Mouse (Mus musculus): Measurements from ENCODE around the gene Nfatc2. TPM values are rescaled to one million over a fixed set of nuclear protein-coding genes. Genes with fewer than 3 reads are reported as not detected.
A peak's percentile ranks its signal among the peaks of the same experiment; 100 is the strongest.

The Nfatc2 gene
- polyA plus RNA-seq, 1 experiment from 2014 or later: 9.9 TPM

GRCm38 (mm10) chr2:168609653-168610248 lies 8.3 kb upstream of the Nfatc2 start:
- Histone ChIP-seq H3K27me3 (replicated peaks) (no peaks in the 10 kb centered on the region), H3K36me3 (no peaks in the 10 kb centered on the region), H3K4me1 (replicated peaks) (peaks cover 85% of the 10 kb centered on the region), H3K27ac (ENCODE audit: poor library complexity, severe bottlenecking) (no peak overlapping the region), H3K9me3 (replicated peaks) (no peaks in the 10 kb centered on the region), H3K4me2 (no peak overlapping the region), H3K4me3 (no peak overlapping the region), H3K9ac (no peak overlapping the region)
- no peak for ATAC-seq (ENCODE audit: insufficient number of reproducible peaks, low FRiP score)
- WGBS: 78% methylated on average over 6 of the region's 6 CpGs

GRCm38 (mm10) chr2:168608125-168608564 lies 6.7 kb upstream of the Nfatc2 start:
- H3K27me3 ChIP-seq (replicated peaks): 0 out of 2 replicates have a peak, but pooled peaks cover under 1% of the 10 kb centered on the region
- 27% methylated on average over 9 of the region's 9 CpGs for WGBS
- no peaks in the 10 kb centered on the region for H3K36me3 ChIP-seq
- H3K4me3 ChIP-seq: no peak overlapping the region
- H3K4me2 ChIP-seq: 0 out of 2 replicates have a peak overlapping the region, but pooled peaks have one; percentile 6
- 0 out of 2 replicates have a peak overlapping the region, but pooled peaks have one; percentile 21 for H3K9ac ChIP-seq
- H3K27ac ChIP-seq (ENCODE audit: poor library complexity, severe bottlenecking): peak overlapping the region; percentile 86
- no peaks in the 10 kb centered on the region for H3K9me3 ChIP-seq (replicated peaks)
- H3K4me1 ChIP-seq (replicated peaks): peaks cover 80% of the 10 kb centered on the region
- no peak for ATAC-seq (ENCODE audit: insufficient number of reproducible peaks, low FRiP score)

DNA sequence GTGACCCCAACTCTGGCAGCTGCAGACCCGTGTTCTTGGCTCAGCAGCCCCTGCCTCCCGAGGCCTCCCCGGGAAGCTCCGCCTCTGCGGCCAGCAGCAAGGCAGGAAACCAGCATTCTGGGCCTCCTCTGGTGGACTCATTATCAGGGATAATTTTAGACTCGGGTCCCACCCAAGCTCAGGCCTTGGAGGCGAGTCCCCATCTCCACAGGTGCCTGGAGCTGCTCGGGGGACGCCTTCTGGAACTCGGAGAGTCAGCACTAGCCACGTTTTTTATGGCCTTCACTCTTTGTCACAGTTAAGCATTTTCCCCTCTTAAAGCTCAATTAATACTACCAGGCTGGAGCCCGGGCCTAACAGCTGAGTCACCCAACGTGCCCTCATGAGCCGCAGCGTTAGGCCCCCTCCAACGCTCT lies 3.2 kb upstream of the Nfatc2 start:
- H3K4me2 ChIP-seq: peak overlapping the region; percentile 29
- WGBS: 16% methylated on average over 16 of the region's 16 CpGs

GRCm38 (mm10) chr2:168602387-168602741 lies 907 bp upstream of the Nfatc2 start:
- Histone ChIP-seq H3K4me2 (peak overlapping the region; percentile 91), H3K9me3 (replicated peaks) (no peaks in the 10 kb centered on the region), H3K4me3 (no peak overlapping the region), H3K9ac (no peak overlapping the region), H3K27ac (ENCODE audit: poor library complexity, severe bottlenecking) (no peak overlapping the region), H3K27me3 (replicated peaks) (peaks cover 47% of the 10 kb centered on the region), H3K36me3 (no peaks in the 10 kb centered on the region), H3K4me1 (replicated peaks) (peaks cover 64% of the 10 kb centered on the region)
- 32% methylated on average over 12 of the region's 12 CpGs for WGBS
- no peak for ATAC-seq (ENCODE audit: insufficient number of reproducible peaks, low FRiP score)

More for the DNA sequence above, 3.2 kb upstream of the Nfatc2 start:
- peak overlapping the region; percentile 34; the same call in 1 of the 2 replicates for H3K9ac ChIP-seq
- H3K9me3 ChIP-seq (replicated peaks): no peaks in the 10 kb centered on the region
- H3K36me3 ChIP-seq: no peaks in the 10 kb centered on the region
- peak overlapping the region; percentile 67 for H3K27ac ChIP-seq (ENCODE audit: poor library complexity, severe bottlenecking)
- peaks cover 87% of the 10 kb centered on the region for H3K4me1 ChIP-seq (replicated peaks)
- peaks cover 27% of the 10 kb centered on the region for H3K27me3 ChIP-seq (replicated peaks)
- no peak overlapping the region for H3K4me3 ChIP-seq
- peak; percentile 36; the same call in 1 of the 2 replicates for ATAC-seq (ENCODE audit: insufficient number of reproducible peaks, low FRiP score)

- WGBS: 3% methylated on average over 32 of the region's 32 CpGs
- Histone ChIP-seq H3K4me2 (peak overlapping the region; percentile 91), H3K4me1 (replicated peaks) (peaks cover 50% of the 10 kb centered on the region), H3K9me3 (replicated peaks) (no peaks in the 10 kb centered on the region), H3K4me3 (peak overlapping the region; percentile 54), H3K27ac (ENCODE audit: poor library complexity, severe bottlenecking) (no peak overlapping the region), H3K36me3 (no peaks in the 10 kb centered on the region), H3K27me3 (replicated peaks) (peaks cover 54% of the 10 kb centered on the region), H3K9ac (peak overlapping the region; percentile 60)
- no peak for ATAC-seq (ENCODE audit: insufficient number of reproducible peaks, low FRiP score)
These were observed 537 bp downstream of the Nfatc2 start for GRCm38 (mm10) chr2:168600750-168601490.

DNA sequence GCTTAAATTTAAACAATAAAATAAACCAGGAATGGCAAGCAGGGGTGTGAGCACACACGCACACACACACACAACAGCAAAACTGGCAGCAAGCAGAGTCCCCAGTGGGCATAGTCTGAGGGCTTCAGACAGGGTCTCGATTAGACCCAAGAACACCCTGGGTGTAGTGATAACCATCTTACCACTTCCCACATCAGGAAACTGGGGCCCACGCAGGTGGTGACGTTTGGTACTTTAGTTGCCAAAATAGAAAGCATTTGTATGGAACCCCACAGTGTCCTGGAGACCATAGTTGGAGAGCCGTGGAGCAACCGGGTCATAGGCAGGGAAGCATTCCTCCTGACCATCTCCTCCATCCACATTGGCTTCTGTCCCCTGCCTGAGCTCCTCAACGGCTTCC lies 5.8 kb downstream of the Nfatc2 start:
- H3K27me3 ChIP-seq (replicated peaks): peaks cover 49% of the 10 kb centered on the region
- H3K4me1 ChIP-seq (replicated peaks): peaks cover 17% of the 10 kb centered on the region
- H3K27ac ChIP-seq (ENCODE audit: poor library complexity, severe bottlenecking): no peak overlapping the region
- 73% methylated on average over 7 of the region's 7 CpGs for WGBS
- no peak overlapping the region for H3K9ac ChIP-seq
- no peaks in the 10 kb centered on the region for H3K9me3 ChIP-seq (replicated peaks)
- H3K4me2 ChIP-seq: no peak overlapping the region
- no peak overlapping the region for H3K4me3 ChIP-seq
- no peaks in the 10 kb centered on the region for H3K36me3 ChIP-seq
- ATAC-seq (ENCODE audit: insufficient number of reproducible peaks, low FRiP score): no peak

DNA sequence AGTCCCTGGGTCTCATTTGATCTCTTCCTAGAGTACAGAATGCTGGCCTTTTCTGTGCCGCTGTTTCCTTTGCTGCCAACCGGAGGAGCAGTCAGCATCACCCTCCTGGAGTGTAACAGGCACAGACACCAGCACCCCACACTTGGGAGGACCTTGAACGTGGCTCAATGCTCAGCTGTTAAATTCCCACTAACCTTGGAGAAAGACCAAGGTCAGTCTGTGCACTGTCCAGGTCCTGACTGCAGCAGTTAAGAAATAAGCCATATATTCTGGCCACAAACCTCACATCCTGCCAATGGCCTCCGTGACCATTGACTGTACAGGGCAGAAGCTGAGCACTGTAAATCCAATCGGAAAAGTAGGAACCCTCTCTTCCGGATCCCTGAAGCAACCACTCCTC lies 7.8 kb downstream of the Nfatc2 start:
- no peak for ATAC-seq (ENCODE audit: insufficient number of reproducible peaks, low FRiP score)
- Histone ChIP-seq H3K9ac (no peak overlapping the region), H3K27me3 (replicated peaks) (peaks cover 39% of the 10 kb centered on the region), H3K4me3 (no peak overlapping the region), H3K4me2 (no peak overlapping the region), H3K4me1 (replicated peaks) (peaks cover 28% of the 10 kb centered on the region), H3K9me3 (replicated peaks) (no peaks in the 10 kb centered on the region), H3K27ac (ENCODE audit: poor library complexity, severe bottlenecking) (no peak overlapping the region), H3K36me3 (no peaks in the 10 kb centered on the region)
- WGBS: 75% methylated on average over 6 of the region's 6 CpGs

DNA sequence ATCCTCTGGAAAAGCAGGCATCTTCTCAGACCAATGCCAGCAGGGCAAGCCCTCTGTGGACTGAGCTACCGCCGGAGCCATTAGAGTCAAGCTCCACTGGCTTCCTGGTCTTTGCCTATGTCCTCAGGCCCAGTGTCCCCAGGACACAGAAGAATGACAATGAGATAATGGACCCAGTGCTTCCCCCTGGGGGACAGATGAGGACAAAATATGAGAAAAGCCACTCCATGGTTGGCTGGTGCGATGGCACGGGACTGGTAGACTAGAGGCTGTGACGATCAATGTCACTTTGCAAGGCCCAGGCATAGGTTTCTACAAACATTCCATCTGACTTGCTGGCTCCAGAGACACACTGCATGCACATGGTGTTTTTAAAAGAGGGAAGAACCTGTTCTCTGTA lies 8.5 kb downstream of the Nfatc2 start:
- Histone ChIP-seq H3K9ac (no peak overlapping the region), H3K4me2 (no peak overlapping the region), H3K27ac (ENCODE audit: poor library complexity, severe bottlenecking) (no peak overlapping the region), H3K9me3 (replicated peaks) (no peaks in the 10 kb centered on the region), H3K4me3 (no peak overlapping the region), H3K36me3 (no peaks in the 10 kb centered on the region), H3K4me1 (replicated peaks) (peaks cover 34% of the 10 kb centered on the region), H3K27me3 (replicated peaks) (peaks cover 33% of the 10 kb centered on the region)
- ATAC-seq (ENCODE audit: insufficient number of reproducible peaks, low FRiP score): no peak
- 83% methylated on average over 5 of the region's 5 CpGs for WGBS

DNA sequence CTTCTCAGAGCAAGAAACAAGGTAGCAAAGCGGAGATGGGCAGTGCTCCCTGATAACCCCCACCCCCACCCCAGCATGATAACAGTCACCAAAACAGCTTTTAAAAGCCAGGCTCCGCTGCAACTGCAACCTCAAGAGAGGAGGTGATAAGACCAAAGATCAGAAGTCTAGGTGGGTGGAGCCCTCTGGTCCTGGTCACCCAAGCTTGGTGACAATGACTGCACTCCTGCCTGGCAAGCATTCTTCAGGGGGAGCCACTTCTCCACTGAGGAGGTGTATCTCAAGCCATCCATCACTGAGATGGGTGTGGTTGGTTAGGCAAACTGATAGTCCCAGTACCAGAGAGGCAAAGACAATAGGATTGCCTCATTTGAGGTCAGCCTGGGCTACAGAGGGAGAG lies 10.4 kb downstream of the Nfatc2 start:
- WGBS: 27% methylated on average over 2 of the region's 2 CpGs
- Histone ChIP-seq H3K9me3 (replicated peaks) (no peaks in the 10 kb centered on the region), H3K9ac (no peak overlapping the region), H3K4me3 (no peak overlapping the region), H3K4me1 (replicated peaks) (peaks cover 52% of the 10 kb centered on the region), H3K27me3 (replicated peaks) (peaks cover 23% of the 10 kb centered on the region; the same call in 1 of the 2 replicates), H3K36me3 (no peaks in the 10 kb centered on the region), H3K4me2 (no peak overlapping the region), H3K27ac (ENCODE audit: poor library complexity, severe bottlenecking) (no peak overlapping the region)
- ATAC-seq (ENCODE audit: insufficient number of reproducible peaks, low FRiP score): no peak

GRCm38 (mm10) chr2:168590556-168590955 lies 10.9 kb downstream of the Nfatc2 start:
- Histone ChIP-seq H3K4me1 (replicated peaks) (peaks cover 57% of the 10 kb centered on the region), H3K4me2 (peak overlapping the region; percentile 78), H3K27me3 (replicated peaks) (peaks cover 23% of the 10 kb centered on the region; the same call in 1 of the 2 replicates), H3K36me3 (no peaks in the 10 kb centered on the region), H3K27ac (ENCODE audit: poor library complexity, severe bottlenecking) (no peak overlapping the region), H3K4me3 (peak overlapping the region; percentile 69), H3K9me3 (replicated peaks) (no peaks in the 10 kb centered on the region), H3K9ac (peak overlapping the region; percentile 75)
- no peak for ATAC-seq (ENCODE audit: insufficient number of reproducible peaks, low FRiP score)
- 25% methylated on average over 10 of the region's 10 CpGs for WGBS

- Histone ChIP-seq H3K27ac (ENCODE audit: poor library complexity, severe bottlenecking) (peak overlapping the region; percentile 61), H3K36me3 (no peaks in the 10 kb centered on the region), H3K9ac (peak overlapping the region; percentile 75), H3K27me3 (replicated peaks) (peaks cover 23% of the 10 kb centered on the region; the same call in 1 of the 2 replicates), H3K4me3 (peak overlapping the region; percentile 69), H3K4me1 (replicated peaks) (peaks cover 61% of the 10 kb centered on the region), H3K4me2 (peak overlapping the region; percentile 78), H3K9me3 (replicated peaks) (no peaks in the 10 kb centered on the region)
- ATAC-seq (ENCODE audit: insufficient number of reproducible peaks, low FRiP score): peak; percentile 68
- 2% methylated on average over 35 of the region's 38 CpGs for WGBS
These were observed 11.3 kb downstream of the Nfatc2 start for GRCm38 (mm10) chr2:168590168-168590551.
